Comparison of ENCODE assay signal across 8 mouse cellular contexts in the genomic region with DNA sequence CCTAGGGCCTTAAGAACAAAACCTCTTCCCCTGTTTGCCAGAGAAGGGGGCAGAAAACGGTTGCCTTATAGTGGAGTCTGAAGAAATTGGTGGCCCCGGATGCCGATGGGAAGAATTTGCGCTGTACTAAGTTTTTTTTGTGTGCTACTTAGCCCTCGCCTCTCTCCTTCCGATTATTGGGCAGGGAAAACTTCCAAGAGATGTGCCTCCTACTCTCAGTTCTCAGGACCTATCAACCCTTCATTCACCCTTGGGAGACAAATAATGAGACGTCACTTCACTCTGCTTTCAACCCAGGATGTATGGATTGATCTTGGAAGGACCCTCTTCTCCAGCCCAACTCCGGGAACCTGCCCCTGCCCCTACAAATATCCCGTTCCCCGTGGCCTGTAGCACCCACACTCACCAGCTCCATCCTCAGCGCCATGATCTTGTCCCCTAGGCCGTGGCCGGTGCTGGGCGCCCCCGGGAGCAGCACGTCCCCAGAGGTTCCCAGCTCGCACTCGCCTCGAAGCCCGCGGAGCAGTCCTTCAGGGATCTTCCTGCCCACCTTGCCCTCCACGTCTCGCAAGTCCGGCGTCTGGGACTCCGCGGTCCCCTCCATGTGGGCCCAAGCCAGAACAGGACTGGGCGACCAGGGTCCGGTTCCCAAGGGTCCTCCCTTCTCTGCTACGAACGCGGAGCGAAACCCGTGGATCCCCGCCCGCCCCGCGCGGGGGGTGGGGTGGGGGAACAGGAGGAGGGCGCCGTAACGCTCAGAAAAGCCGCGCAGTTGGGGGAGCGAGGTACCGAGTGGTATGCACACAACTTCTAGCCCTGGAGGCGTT. TPM values are rescaled to one million over a fixed set of nuclear protein-coding genes. Genes with fewer than 3 reads are reported as not detected.
DNase-seq lines count a peak whose midpoint lies in the region; ATAC-seq and TF ChIP-seq lines count a peak whose summit lies in the region.

No protein-coding gene starts in this region.

- 1% methylated on average over 47 of the region's 47 CpGs for WGBS in heart, embryonic 14.5 days
- WGBS in kidney, embryonic 16.5 days, result 1% methylated on average over 43 of the region's 47 CpGs
- WGBS in liver, embryonic 14.5 days (ENCODE audit: insufficient replicate concordance), result 2% methylated on average over 47 of the region's 47 CpGs
- WGBS in neural tube, embryonic 11.5 days, result under 1% methylated on average over 40 of the region's 47 CpGs

- DNase-seq in CD4-positive, CD25-positive, alpha-beta regulatory T cell, adult 2 months (ENCODE audit: low read depth, low spot score), result peak; percentile 57
- peak; percentile 30 to 44 for DNase-seq in adrenal gland, postnatal 4 days (ENCODE audit: low spot score in 2 of 2)
- DNase-seq in liver, embryonic 14.5 days (ENCODE audit: low read depth in 3 of 3, low spot score in 3 of 3), result no peak
- DNase-seq in neural tube, embryonic 11.5 days (ENCODE audit: low spot score), result peak; percentile 60

- TF ChIP-seq POLR2A in embryonic fibroblast, embryonic 13.5 days (IDR thresholded peaks at IDR 0.05; ENCODE audit: low read depth, low read length), result peak; percentile 49; the same call in 1 of the 2 replicates
- TF ChIP-seq POLR2A in testis, adult 2 months (IDR thresholded peaks at IDR 0.05; ENCODE audit: control insufficient read depth, low read depth, low read length), result no peak

- H3K9me3 ChIP-seq in heart, embryonic 14.5 days (ENCODE audit: control insufficient read depth, low read length), result no peaks in the 10 kb centered on the region
- no peaks in the 10 kb centered on the region for H3K9me3 ChIP-seq in kidney, embryonic 16.5 days (ENCODE audit: low read length)
- no peaks in the 10 kb centered on the region for H3K9me3 ChIP-seq in liver, embryonic 14.5 days (ENCODE audit: control insufficient read depth, low read length)
- H3K9me3 ChIP-seq in neural tube, embryonic 11.5 days (ENCODE audit: control insufficient read depth, low read length), result no peaks in the 10 kb centered on the region

- peak overlapping the region; percentile 81 for H3K9ac ChIP-seq in heart, embryonic 14.5 days (ENCODE audit: low read length)
- H3K9ac ChIP-seq in kidney, embryonic 16.5 days (replicated peaks; ENCODE audit: low read length), result peak overlapping the region; percentile 79
- H3K9ac ChIP-seq in liver, embryonic 14.5 days (replicated peaks), result no peak overlapping the region
- H3K9ac ChIP-seq in neural tube, embryonic 11.5 days (ENCODE audit: low read length), result peak overlapping the region; percentile 68

- H3K27me3 ChIP-seq in heart, embryonic 14.5 days (ENCODE audit: control insufficient read depth, insufficient read depth, low read length), result no peaks in the 10 kb centered on the region
- no peaks in the 10 kb centered on the region for H3K27me3 ChIP-seq in kidney, embryonic 16.5 days (ENCODE audit: insufficient read depth, low read length)
- H3K27me3 ChIP-seq in liver, embryonic 14.5 days (ENCODE audit: control insufficient read depth, insufficient read depth, low read length), result peaks cover 23% of the 10 kb centered on the region
- no peaks in the 10 kb centered on the region for H3K27me3 ChIP-seq in neural tube, embryonic 11.5 days (ENCODE audit: control insufficient read depth, insufficient read depth, low read length)
- no peaks in the 10 kb centered on the region for H3K27me3 ChIP-seq in testis, adult 2 months (ENCODE audit: control insufficient read depth, insufficient read depth, low read length)

- ATAC-seq in heart, embryonic 14.5 days (ENCODE audit: insufficient number of reproducible peaks, insufficient read depth, low FRiP score, low read depth), result peak; percentile 71
- peak; percentile 84 for ATAC-seq in kidney, embryonic 16.5 days (ENCODE audit: low FRiP score, low TSS enrichment)
- no peak for ATAC-seq in liver, embryonic 14.5 days (ENCODE audit: insufficient read depth)
- ATAC-seq in neural tube, embryonic 11.5 days (ENCODE audit: insufficient read depth, low FRiP score, low TSS enrichment), result peak; percentile 35; the same call in 1 of the 2 replicates

- TF ChIP-seq EP300 in liver, embryonic 14.5 days (IDR thresholded peaks at IDR 0.05; ENCODE audit: low read depth), result no peak

- no peak for TF ChIP-seq CTCF in embryonic fibroblast, embryonic 13.5 days (IDR thresholded peaks at IDR 0.05; ENCODE audit: borderline replicate concordance, insufficient read depth, low read length)
- no peak for TF ChIP-seq CTCF in liver, embryonic 14.5 days (IDR thresholded peaks at IDR 0.05; ENCODE audit: low read depth)
- TF ChIP-seq CTCF in testis, adult 2 months (IDR thresholded peaks at IDR 0.05; ENCODE audit: control insufficient read depth, insufficient read depth, insufficient replicate concordance, low read depth, low read length), result no peak

- H3K27ac ChIP-seq in embryonic fibroblast, embryonic 13.5 days (ENCODE audit: insufficient read depth, low read length), result no peak overlapping the region
- no peak overlapping the region for H3K27ac ChIP-seq in heart, embryonic 14.5 days (replicated peaks in 1 of 2; ENCODE audit: control insufficient read depth in 1 of 2, insufficient read depth in 1 of 2, low read depth in 2 of 2, low read length in 2 of 2)
- H3K27ac ChIP-seq in kidney, embryonic 16.5 days (ENCODE audit: low read length), result no peak overlapping the region
- no peak overlapping the region for H3K27ac ChIP-seq in liver, embryonic 14.5 days
- H3K27ac ChIP-seq in neural tube, embryonic 11.5 days (ENCODE audit: low read depth, low read length), result no peak overlapping the region
- 0 out of 2 replicates have a peak overlapping the region, but pooled peaks have one; percentile 24 for H3K27ac ChIP-seq in testis, adult 2 months (ENCODE audit: control insufficient read depth, insufficient read depth, low read depth, low read length)

- peak overlapping the region; percentile 93 for H3K4me2 ChIP-seq in heart, embryonic 14.5 days (ENCODE audit: low read length)
- peak overlapping the region; percentile 98 for H3K4me2 ChIP-seq in kidney, embryonic 16.5 days (replicated peaks; ENCODE audit: low read depth, low read length)
- H3K4me2 ChIP-seq in liver, embryonic 14.5 days (ENCODE audit: low read depth), result peak overlapping the region; percentile 52
- H3K4me2 ChIP-seq in neural tube, embryonic 11.5 days (ENCODE audit: low read depth), result peak overlapping the region; percentile 95

- H3K4me3 ChIP-seq in embryonic fibroblast, embryonic 13.5 days (ENCODE audit: insufficient read depth, low read length), result peak overlapping the region; percentile 73
- H3K4me3 ChIP-seq in heart, embryonic 14.5 days (ENCODE audit: control insufficient read depth in 1 of 2, insufficient read depth in 1 of 2, low read depth in 1 of 2, low read length in 2 of 2), result peak overlapping the region; percentile 73 to 78
- peak overlapping the region; percentile 71 for H3K4me3 ChIP-seq in kidney, embryonic 16.5 days (ENCODE audit: low read length)
- peak overlapping the region; percentile 45 to 51 for H3K4me3 ChIP-seq in liver, embryonic 14.5 days (ENCODE audit: insufficient read depth in 1 of 2, low read depth in 2 of 2, low read length in 2 of 2)
- H3K4me3 ChIP-seq in neural tube, embryonic 11.5 days (ENCODE audit: low read depth, low read length), result peak overlapping the region; percentile 60
- peak overlapping the region; percentile 85 for H3K4me3 ChIP-seq in testis, adult 2 months (ENCODE audit: control insufficient read depth, low read depth, low read length)

- H3K36me3 ChIP-seq in heart, embryonic 14.5 days (ENCODE audit: control insufficient read depth, insufficient read depth, low read length), result no peaks in the 10 kb centered on the region
- H3K36me3 ChIP-seq in kidney, embryonic 16.5 days (ENCODE audit: insufficient read depth, low read length), result no peaks in the 10 kb centered on the region
- no peaks in the 10 kb centered on the region for H3K36me3 ChIP-seq in liver, embryonic 14.5 days (replicated peaks; ENCODE audit: control insufficient read depth, insufficient read depth, low read depth)
- H3K36me3 ChIP-seq in neural tube, embryonic 11.5 days (ENCODE audit: control insufficient read depth, insufficient read depth, low read length), result no peaks in the 10 kb centered on the region
- no peaks in the 10 kb centered on the region for H3K36me3 ChIP-seq in testis, adult 2 months (ENCODE audit: control insufficient read depth, insufficient read depth, low read length)

- no peaks in the 10 kb centered on the region for H3K4me1 ChIP-seq in embryonic fibroblast, embryonic 13.5 days (ENCODE audit: control insufficient read depth, insufficient read depth, low read length)
- H3K4me1 ChIP-seq in heart, embryonic 14.5 days (ENCODE audit: control insufficient read depth in 2 of 2, insufficient read depth in 2 of 2, low read length in 2 of 2), result peaks cover 7 to 12% of the 10 kb centered on the region in 2 experiments
- peaks cover 13% of the 10 kb centered on the region; the same call in 1 of the 2 replicates for H3K4me1 ChIP-seq in kidney, embryonic 16.5 days (ENCODE audit: insufficient read depth, low read length)
- no peaks in the 10 kb centered on the region for H3K4me1 ChIP-seq in liver, embryonic 14.5 days (replicated peaks; ENCODE audit: control insufficient read depth in 2 of 2, insufficient read depth in 2 of 2, low read length in 1 of 2)
- H3K4me1 ChIP-seq in neural tube, embryonic 11.5 days (ENCODE audit: control insufficient read depth, insufficient read depth, low read length), result peaks cover 4% of the 10 kb centered on the region; the same call in 1 of the 2 replicates
- H3K4me1 ChIP-seq in testis, adult 2 months (ENCODE audit: control insufficient read depth, insufficient read depth, low read length), result peaks cover 12% of the 10 kb centered on the region

RNA-seq across cellular contexts. Expression of a gene that starts 7.0 kb away (rescaled TPM):
- 1 to 10 TPM; 6.8 to 7.5 TPM for total RNA-seq in adrenal gland, postnatal 4 days (2021)
- polyA plus RNA-seq in embryonic fibroblast, embryonic 13.5 days (2011; ENCODE audit: insufficient read length, low read depth, missing spikeins), result 2.5 TPM in 2 replicates
- polyA plus RNA-seq in heart, embryonic 14.5 days (2014; fragmentation: Nextera tagmentation; extraction: Ambion mirVana), result 2.2 and 2.7 TPM in 2 replicates
- 3.8 and 3.9 TPM in 2 replicates for polyA plus RNA-seq in kidney, embryonic 16.5 days (2015; fragmentation: Nextera tagmentation; extraction: Ambion mirVana)
- polyA plus RNA-seq in liver, embryonic 14.5 days (2012; rRNA removed), result 0.06 and 0.10 TPM in 2 replicates
- polyA plus RNA-seq in liver, embryonic 14.5 days (2014; fragmentation: Nextera tagmentation; extraction: Ambion mirVana), result 0.10 and 0.18 TPM in 2 replicates
- 1.4 and 1.5 TPM in 2 replicates for polyA plus RNA-seq in neural tube, embryonic 11.5 days (2014; fragmentation: Nextera tagmentation; extraction: Ambion mirVana)
- polyA plus RNA-seq in testis, adult 2 months (2012; rRNA removed), result 30.3 and 36.1 TPM in 2 replicates

RNA-seq across cellular contexts. Expression of a gene that starts 20.5 kb away (rescaled TPM):
- 10 to 100 TPM; 65.6 to 66.7 TPM for total RNA-seq in adrenal gland, postnatal 4 days (2021)
- polyA plus RNA-seq in embryonic fibroblast, embryonic 13.5 days (2011; ENCODE audit: insufficient read length, low read depth, missing spikeins), result 49.5 and 54.4 TPM in 2 replicates
- polyA plus RNA-seq in heart, embryonic 14.5 days (2014; fragmentation: Nextera tagmentation; extraction: Ambion mirVana), result 66.3 and 66.4 TPM in 2 replicates
- 59.2 and 65.5 TPM in 2 replicates for polyA plus RNA-seq in kidney, embryonic 16.5 days (2015; fragmentation: Nextera tagmentation; extraction: Ambion mirVana)
- 7.5 and 8.8 TPM in 2 replicates for polyA plus RNA-seq in liver, embryonic 14.5 days (2012; rRNA removed)
- polyA plus RNA-seq in liver, embryonic 14.5 days (2014; fragmentation: Nextera tagmentation; extraction: Ambion mirVana), result 10.3 and 10.7 TPM in 2 replicates
- 51.1 and 52.1 TPM in 2 replicates for polyA plus RNA-seq in neural tube, embryonic 11.5 days (2014; fragmentation: Nextera tagmentation; extraction: Ambion mirVana)
- 111 and 113 TPM in 2 replicates for polyA plus RNA-seq in testis, adult 2 months (2012; rRNA removed)

RNA-seq across cellular contexts. Expression of a gene that starts 20.6 kb away (rescaled TPM):
- total RNA-seq in adrenal gland, postnatal 4 days (2021), result 10 to 100 TPM; 12.1 to 12.3 TPM
- 7.6 and 12.9 TPM in 2 replicates for polyA plus RNA-seq in embryonic fibroblast, embryonic 13.5 days (2011; ENCODE audit: insufficient read length, low read depth, missing spikeins)
- 18.0 and 19.7 TPM in 2 replicates for polyA plus RNA-seq in heart, embryonic 14.5 days (2014; fragmentation: Nextera tagmentation; extraction: Ambion mirVana)
- 34.7 and 35.6 TPM in 2 replicates for polyA plus RNA-seq in kidney, embryonic 16.5 days (2015; fragmentation: Nextera tagmentation; extraction: Ambion mirVana)
- polyA plus RNA-seq in liver, embryonic 14.5 days (2012; rRNA removed), result 12.6 and 15.6 TPM in 2 replicates
- 24.4 and 26.0 TPM in 2 replicates for polyA plus RNA-seq in liver, embryonic 14.5 days (2014; fragmentation: Nextera tagmentation; extraction: Ambion mirVana)
- 43.7 and 44.3 TPM in 2 replicates for polyA plus RNA-seq in neural tube, embryonic 11.5 days (2014; fragmentation: Nextera tagmentation; extraction: Ambion mirVana)
- polyA plus RNA-seq in testis, adult 2 months (2012; rRNA removed), result 5.3 and 6.0 TPM in 2 replicates

RNA-seq across cellular contexts. Expression of a gene that starts 23.3 kb away (rescaled TPM):
- total RNA-seq in adrenal gland, postnatal 4 days (2021), result 1 to 10 TPM in 1 of 2 experiments, under 1 TPM in 1; 0.17 to 1.6 TPM
- polyA plus RNA-seq in embryonic fibroblast, embryonic 13.5 days (2011; ENCODE audit: insufficient read length, low read depth, missing spikeins), result not detected in 2 replicates
- polyA plus RNA-seq in heart, embryonic 14.5 days (2014; fragmentation: Nextera tagmentation; extraction: Ambion mirVana), result 0.19 TPM in 1 of 2 replicates, not detected in the other
- polyA plus RNA-seq in kidney, embryonic 16.5 days (2015; fragmentation: Nextera tagmentation; extraction: Ambion mirVana), result 2.8 and 4.8 TPM in 2 replicates
- polyA plus RNA-seq in liver, embryonic 14.5 days (2012; rRNA removed), result 0.12 TPM in 1 of 2 replicates, not detected in the other
- not detected in 2 replicates for polyA plus RNA-seq in liver, embryonic 14.5 days (2014; fragmentation: Nextera tagmentation; extraction: Ambion mirVana)
- 0.11 and 0.19 TPM in 2 replicates for polyA plus RNA-seq in neural tube, embryonic 11.5 days (2014; fragmentation: Nextera tagmentation; extraction: Ambion mirVana)
- polyA plus RNA-seq in testis, adult 2 months (2012; rRNA removed), result 4.3 TPM in 2 replicates

RNA-seq across cellular contexts. Expression of a gene that starts 29.1 kb away (rescaled TPM):
- total RNA-seq in adrenal gland, postnatal 4 days (2021), result not detected
- not detected in 2 replicates for polyA plus RNA-seq in embryonic fibroblast, embryonic 13.5 days (2011; ENCODE audit: insufficient read length, low read depth, missing spikeins)
- polyA plus RNA-seq in heart, embryonic 14.5 days (2014; fragmentation: Nextera tagmentation; extraction: Ambion mirVana), result not detected in 2 replicates
- not detected in 2 replicates for polyA plus RNA-seq in kidney, embryonic 16.5 days (2015; fragmentation: Nextera tagmentation; extraction: Ambion mirVana)
- not detected in 2 replicates for polyA plus RNA-seq in liver, embryonic 14.5 days (2012; rRNA removed)
- not detected in 2 replicates for polyA plus RNA-seq in liver, embryonic 14.5 days (2014; fragmentation: Nextera tagmentation; extraction: Ambion mirVana)
- not detected in 2 replicates for polyA plus RNA-seq in neural tube, embryonic 11.5 days (2014; fragmentation: Nextera tagmentation; extraction: Ambion mirVana)
- 696 and 816 TPM in 2 replicates for polyA plus RNA-seq in testis, adult 2 months (2012; rRNA removed)

Comparison
In these comparisons a context has a peak if more than half of its experiments do, and no peak if none do; other contexts are left out.
1. DNase-seq: peak in CD4-positive, CD25-positive, alpha-beta regulatory T cell, adult 2 months (single experiment), adrenal gland, postnatal 4 days (2 of 2) and neural tube, embryonic 11.5 days (single experiment); none in liver, embryonic 14.5 days (0 of 3).
2. Peak in every context shown above with its lines, with median percentiles within 50 percentile points of each other: H3K4me3 ChIP-seq and H3K4me2 ChIP-seq.